Mouse (Mus musculus) lung, postnatal 0 days (tissue): ENCODE measurements at regions not wholly inside any gene's neighbourhood (a gene's known extent, or its start where the extent isn't known, plus 50 kb on each side); places are given as distances from the start of the nearest gene placed in this dataset.

ENCODE experiments used
- CTCF ChIP-seq: IDR thresholded peaks from 2 replicates; pipeline ENCODE4 v1.5.1; 2016; ENCODE audit warnings: antibody characterized with exemption, mild to moderate bottlenecking
- EP300 ChIP-seq: IDR thresholded peaks from 2 replicates; pipeline ENCODE4 v1.6.1; 2016; ENCODE audit warnings: antibody characterized with exemption, mild to moderate bottlenecking, control low read depth

GRCm38 (mm10) chr8:115426543-115426942 lies 281.1 kb downstream of the Maf start:
- TF ChIP-seq CTCF (no peak), EP300 (no peak)
